Mouse (Mus musculus) intestine, embryonic 16.5 days (tissue): ENCODE results near the gene Snx6. TPM values are rescaled to one million over a fixed set of nuclear protein-coding genes. Genes with fewer than 3 reads are reported as not detected.

ENCODE experiments used
- ATAC-seq: fragments of 200-750 bp; cut with Nextera tagmentation; 2 replicates; pipeline ENCODE4 v1.8.0; 2017; ENCODE audit warnings: moderate TSS enrichment, moderate library complexity
- H3K27ac ChIP-seq: fragments of 300-500 bp; sonication (generic); 2 replicates; pipeline ENCODE4 v1.5.1; 2014; ENCODE audit warnings: mild to moderate bottlenecking, low read length
- H3K27me3 ChIP-seq: fragments of 300-500 bp; sonication (generic); replicated peaks from 2 replicates; pipeline ENCODE4 v1.6.1; 2014; ENCODE audit warnings: low read length, control low read depth, mixed read lengths; ENCODE audit not compliant: control insufficient read depth, insufficient read depth
- H3K36me3 ChIP-seq: fragments of 300-500 bp; sonication (generic); 2 replicates; pipeline ENCODE4 v1.6.1; 2014; ENCODE audit warnings: low read length, control low read depth; ENCODE audit not compliant: control insufficient read depth, insufficient read depth
- H3K4me1 ChIP-seq: fragments of 300-500 bp; sonication (generic); 2 replicates; pipeline ENCODE4 v1.6.1; 2014; ENCODE audit warnings: low read length, control low read depth, mixed read lengths; ENCODE audit not compliant: control insufficient read depth, insufficient read depth
- H3K4me2 ChIP-seq: fragments of 300-500 bp; sonication (generic); 2 replicates; pipeline ENCODE4 v1.6.1; 2014; ENCODE audit warnings: low read depth, low read length, control low read depth
- H3K4me3 ChIP-seq: fragments of 300-500 bp; sonication (generic); 2 replicates; pipeline ENCODE4 v1.5.1; 2014; ENCODE audit warnings: mild to moderate bottlenecking, low read length
- H3K9ac ChIP-seq: fragments of 300-500 bp; sonication (generic); 2 replicates; pipeline ENCODE4 v1.6.1; 2014; ENCODE audit warnings: low read depth, low read length
- H3K9me3 ChIP-seq: fragments of 300-500 bp; sonication (generic); 2 replicates; pipeline ENCODE4 v1.6.1; 2016; ENCODE audit warnings: low read length, control low read depth; ENCODE audit not compliant: control insufficient read depth
- WGBS: fragments of 180-500 bp; shearing (Covaris S2); extraction: QIAGEN DNeasy Blood & Tissue Kit; methylation state at CpG from one replicate; pipeline ENCODE4 v1.1.7; 2014; 5-methylcytosine and 5-hydroxymethylcytosine counted together
- polyA plus RNA-seq: library from polyadenylated mRNA; unstranded; fragments of >200 nt; fragmentation: Nextera tagmentation; extraction: Ambion mirVana; gene quantifications from 2 replicates; pipeline ENCODE4 v1.2.1, GENCODE M21; 2015

The Snx6 gene
- polyA plus RNA-seq, 1 experiment from 2014 or later, result 155 TPM

- Histone ChIP-seq H3K4me1 (peaks cover 4% of the 10 kb centered on the region; the same call in 1 of the 2 replicates), H3K9ac (no peak overlapping the region), H3K27ac (no peak overlapping the region), H3K4me2 (no peak overlapping the region), H3K27me3 (no peaks in the 10 kb centered on the region), H3K9me3 (no peaks in the 10 kb centered on the region), H3K36me3 (no peaks in the 10 kb centered on the region), H3K4me3 (no peak overlapping the region)
- peak; percentile 69 for ATAC-seq
- WGBS, result 17% methylated on average over 6 of the region's 6 CpGs
These were observed 35.1 kb upstream of the Snx6 start for GRCm38 (mm10) chr12:54830574-54830973.

GRCm38 (mm10) chr12:54829876-54830275 lies 34.4 kb upstream of the Snx6 start:
- Histone ChIP-seq H3K27me3 (no peaks in the 10 kb centered on the region), H3K4me1 (no peaks in the 10 kb centered on the region), H3K36me3 (no peaks in the 10 kb centered on the region), H3K9ac (no peak overlapping the region), H3K27ac (no peak overlapping the region), H3K4me3 (no peak overlapping the region), H3K9me3 (no peaks in the 10 kb centered on the region), H3K4me2 (no peak overlapping the region)
- ATAC-seq, result no peak
- WGBS, result 58% methylated on average over 5 of the region's 5 CpGs

- WGBS, result 73% methylated on average over 1 of the region's 1 CpGs
- Histone ChIP-seq H3K27ac (no peak overlapping the region), H3K9me3 (no peaks in the 10 kb centered on the region), H3K4me2 (no peak overlapping the region), H3K4me1 (0 out of 2 replicates have a peak, but pooled peaks cover 2% of the 10 kb centered on the region), H3K27me3 (no peaks in the 10 kb centered on the region), H3K36me3 (no peaks in the 10 kb centered on the region), H3K9ac (no peak overlapping the region), H3K4me3 (no peak overlapping the region)
- ATAC-seq, result no peak
These were observed 32.5 kb upstream of the Snx6 start for GRCm38 (mm10) chr12:54828043-54828442.

GRCm38 (mm10) chr12:54825202-54825601 lies 29.7 kb upstream of the Snx6 start:
- 95% methylated on average over 3 of the region's 3 CpGs for WGBS
- Histone ChIP-seq H3K9ac (no peak overlapping the region), H3K27me3 (no peaks in the 10 kb centered on the region)

GRCm38 (mm10) chr12:54822836-54823426 lies 27.4 kb upstream of the Snx6 start:
- H3K36me3 ChIP-seq, result no peaks in the 10 kb centered on the region
- no peak overlapping the region for H3K4me3 ChIP-seq
- H3K4me1 ChIP-seq, result peaks cover 5% of the 10 kb centered on the region; the same call in 1 of the 2 replicates
- H3K9ac ChIP-seq, result no peak overlapping the region
- H3K27ac ChIP-seq, result no peak overlapping the region; the same call in 1 of the 2 replicates
- no peak; the same call in 1 of the 2 replicates for ATAC-seq
- H3K27me3 ChIP-seq, result no peaks in the 10 kb centered on the region
- H3K9me3 ChIP-seq, result no peaks in the 10 kb centered on the region
- WGBS, result 48% methylated on average over 4 of the region's 4 CpGs
- H3K4me2 ChIP-seq, result no peak overlapping the region

More at GRCm38 (mm10) chr12:54825202-54825601, 29.7 kb upstream of the Snx6 start:
- ATAC-seq, result no peak
- H3K4me1 ChIP-seq, result 0 out of 2 replicates have a peak, but pooled peaks cover 2% of the 10 kb centered on the region
- no peak overlapping the region for H3K4me2 ChIP-seq
- no peaks in the 10 kb centered on the region for H3K36me3 ChIP-seq
- no peak overlapping the region for H3K4me3 ChIP-seq
- H3K9me3 ChIP-seq, result no peaks in the 10 kb centered on the region
- H3K27ac ChIP-seq, result no peak overlapping the region

GRCm38 (mm10) chr12:54820684-54821161 lies 25.2 kb upstream of the Snx6 start:
- peaks cover 5% of the 10 kb centered on the region; the same call in 1 of the 2 replicates for H3K4me1 ChIP-seq
- no peaks in the 10 kb centered on the region for H3K36me3 ChIP-seq
- no peak for ATAC-seq
- no peak overlapping the region for H3K9ac ChIP-seq
- WGBS, result 45% methylated on average over 2 of the region's 2 CpGs
- H3K4me2 ChIP-seq, result no peak overlapping the region
- no peak overlapping the region for H3K27ac ChIP-seq
- no peaks in the 10 kb centered on the region for H3K9me3 ChIP-seq
- no peaks in the 10 kb centered on the region for H3K27me3 ChIP-seq
- no peak overlapping the region for H3K4me3 ChIP-seq

GRCm38 (mm10) chr12:54819181-54819935 lies 23.9 kb upstream of the Snx6 start:
- Histone ChIP-seq H3K27me3 (no peaks in the 10 kb centered on the region), H3K4me1 (peaks cover 5% of the 10 kb centered on the region; the same call in 1 of the 2 replicates), H3K36me3 (no peaks in the 10 kb centered on the region), H3K9me3 (no peaks in the 10 kb centered on the region), H3K4me2 (no peak overlapping the region), H3K9ac (no peak overlapping the region), H3K4me3 (no peak overlapping the region), H3K27ac (0 out of 2 replicates have a peak overlapping the region, but pooled peaks have one; percentile 15)
- ATAC-seq, result peak; percentile 79
- WGBS, result 52% methylated on average over 6 of the region's 6 CpGs

- no peak for ATAC-seq
- Histone ChIP-seq H3K4me1 (no peaks in the 10 kb centered on the region), H3K27ac (no peak overlapping the region), H3K4me2 (no peak overlapping the region), H3K9me3 (no peaks in the 10 kb centered on the region), H3K4me3 (no peak overlapping the region), H3K9ac (no peak overlapping the region), H3K27me3 (no peaks in the 10 kb centered on the region), H3K36me3 (no peaks in the 10 kb centered on the region)
- WGBS, result 59% methylated on average over 2 of the region's 2 CpGs
These were observed 14.6 kb upstream of the Snx6 start for GRCm38 (mm10) chr12:54810142-54810541.

- Histone ChIP-seq H3K4me3 (no peak overlapping the region), H3K27ac (no peak overlapping the region), H3K9me3 (no peaks in the 10 kb centered on the region), H3K36me3 (no peaks in the 10 kb centered on the region), H3K4me2 (no peak overlapping the region), H3K4me1 (no peaks in the 10 kb centered on the region), H3K9ac (no peak overlapping the region), H3K27me3 (no peaks in the 10 kb centered on the region)
- ATAC-seq, result no peak
- 53% methylated on average over 6 of the region's 6 CpGs for WGBS
These were observed 12.0 kb upstream of the Snx6 start for GRCm38 (mm10) chr12:54807481-54807880.
